Mouse (Mus musculus): ENCODE measurements around the gene Foxk1. TPM values are rescaled to one million over a fixed set of nuclear protein-coding genes. Genes with fewer than 3 reads are reported as not detected.

Gene Foxk1
- total and polyA plus RNA-seq, 2 experiments from 2014 or later: 7.1 to 30.0 TPM

GRCm38 (mm10) chr5:142426476-142426875, 25.2 kb downstream of the Foxk1 start:
- DNase-seq (ENCODE audit: low spot score) (no peak), ATAC-seq (ENCODE audit: low FRiP score) (no peak)
- no peak for TF ChIP-seq CTCF (IDR thresholded peaks at IDR 0.05)
- peaks cover 4% of the 10 kb centered on the region; the same call in 1 of the 2 replicates for H3K36me3 ChIP-seq (ENCODE audit: insufficient read depth, low read length)
- no peaks in the 10 kb centered on the region for H3K27me3 ChIP-seq (ENCODE audit: insufficient read depth, low read length)
- no peak overlapping the region for H3K4me2 ChIP-seq (ENCODE audit: low read depth, low read length, poor library complexity, severe bottlenecking)
- 75% methylated on average over 2 of the region's 2 CpGs for WGBS
- H3K27ac ChIP-seq (ENCODE audit: low read depth, low read length): no peak overlapping the region
- H3K4me1 ChIP-seq (ENCODE audit: insufficient read depth, low read length): no peaks in the 10 kb centered on the region
- H3K4me3 ChIP-seq (ENCODE audit: low read depth, low read length): no peak overlapping the region
- H3K9ac ChIP-seq (replicated peaks; ENCODE audit: low read length, poor library complexity, severe bottlenecking): no peak overlapping the region
- no peaks in the 10 kb centered on the region for H3K9me3 ChIP-seq (ENCODE audit: low read length)

GRCm38 (mm10) chr5:142427876-142428275, 26.6 kb downstream of the Foxk1 start:
- H3K27ac ChIP-seq (ENCODE audit: low read depth, low read length): no peak overlapping the region
- H3K4me3 ChIP-seq (ENCODE audit: low read depth, low read length): no peak overlapping the region
- DNase-seq (ENCODE audit: low spot score): no peak
- H3K36me3 ChIP-seq (ENCODE audit: insufficient read depth, low read length): no peaks in the 10 kb centered on the region
- no peak for ATAC-seq (ENCODE audit: low FRiP score)
- WGBS: 40% methylated on average over 10 of the region's 10 CpGs
- no peaks in the 10 kb centered on the region for H3K4me1 ChIP-seq (ENCODE audit: insufficient read depth, low read length)
- no peak overlapping the region for H3K4me2 ChIP-seq (ENCODE audit: low read depth, low read length, poor library complexity, severe bottlenecking)
- no peak overlapping the region for H3K9ac ChIP-seq (replicated peaks; ENCODE audit: low read length, poor library complexity, severe bottlenecking)
- no peaks in the 10 kb centered on the region for H3K9me3 ChIP-seq (ENCODE audit: low read length)
- no peak for TF ChIP-seq CTCF (IDR thresholded peaks at IDR 0.05)
- no peaks in the 10 kb centered on the region for H3K27me3 ChIP-seq (ENCODE audit: insufficient read depth, low read length)

GRCm38 (mm10) chr5:142428691-142429090, 27.4 kb downstream of the Foxk1 start:
- Histone ChIP-seq H3K4me1 (ENCODE audit: insufficient read depth, low read length) (no peaks in the 10 kb centered on the region), H3K9me3 (ENCODE audit: low read length) (no peaks in the 10 kb centered on the region), H3K4me2 (ENCODE audit: low read depth, low read length, poor library complexity, severe bottlenecking) (no peak overlapping the region), H3K27me3 (ENCODE audit: insufficient read depth, low read length) (no peaks in the 10 kb centered on the region), H3K36me3 (ENCODE audit: insufficient read depth, low read length) (no peaks in the 10 kb centered on the region), H3K9ac (replicated peaks; ENCODE audit: low read length, poor library complexity, severe bottlenecking) (no peak overlapping the region), H3K4me3 (ENCODE audit: low read depth, low read length) (no peak overlapping the region), H3K27ac (ENCODE audit: low read depth, low read length) (no peak overlapping the region)
- DNase-seq (ENCODE audit: low spot score): no peak
- TF ChIP-seq CTCF (IDR thresholded peaks at IDR 0.05): no peak
- ATAC-seq (ENCODE audit: low FRiP score): no peak
- WGBS: 71% methylated on average over 6 of the region's 6 CpGs

- no peak for TF ChIP-seq CTCF (IDR thresholded peaks at IDR 0.05)
- Histone ChIP-seq H3K4me2 (ENCODE audit: low read depth, low read length, poor library complexity, severe bottlenecking) (no peak overlapping the region), H3K36me3 (ENCODE audit: insufficient read depth, low read length) (peaks cover 8% of the 10 kb centered on the region), H3K9me3 (ENCODE audit: low read length) (no peaks in the 10 kb centered on the region), H3K9ac (replicated peaks; ENCODE audit: low read length, poor library complexity, severe bottlenecking) (no peak overlapping the region), H3K4me3 (ENCODE audit: low read depth, low read length) (no peak overlapping the region), H3K27me3 (ENCODE audit: insufficient read depth, low read length) (no peaks in the 10 kb centered on the region), H3K4me1 (ENCODE audit: insufficient read depth, low read length) (no peaks in the 10 kb centered on the region), H3K27ac (ENCODE audit: low read depth, low read length) (no peak overlapping the region)
- 73% methylated on average over 12 of the region's 12 CpGs for WGBS
- ATAC-seq (ENCODE audit: low FRiP score): no peak
- DNase-seq (ENCODE audit: low spot score): no peak
These were observed 29.7 kb downstream of the Foxk1 start for GRCm38 (mm10) chr5:142431029-142431428.

GRCm38 (mm10) chr5:142431811-142432434, 30.6 kb downstream of the Foxk1 start:
- no peak for TF ChIP-seq CTCF (IDR thresholded peaks at IDR 0.05)
- no peak for DNase-seq (ENCODE audit: low spot score)

GRCm38 (mm10) chr5:142432695-142433094, 31.4 kb downstream of the Foxk1 start:
- DNase-seq (ENCODE audit: low spot score) (no peak), ATAC-seq (ENCODE audit: low FRiP score) (no peak)
- H3K4me3 ChIP-seq (ENCODE audit: low read depth, low read length): no peak overlapping the region
- no peaks in the 10 kb centered on the region for H3K4me1 ChIP-seq (ENCODE audit: insufficient read depth, low read length)
- TF ChIP-seq CTCF (IDR thresholded peaks at IDR 0.05): no peak
- no peak overlapping the region for H3K4me2 ChIP-seq (ENCODE audit: low read depth, low read length, poor library complexity, severe bottlenecking)
- H3K36me3 ChIP-seq (ENCODE audit: insufficient read depth, low read length): peaks cover 10% of the 10 kb centered on the region
- no peaks in the 10 kb centered on the region for H3K9me3 ChIP-seq (ENCODE audit: low read length)
- 77% methylated on average over 4 of the region's 4 CpGs for WGBS
- H3K27ac ChIP-seq (ENCODE audit: low read depth, low read length): no peak overlapping the region
- no peak overlapping the region for H3K9ac ChIP-seq (replicated peaks; ENCODE audit: low read length, poor library complexity, severe bottlenecking)
- H3K27me3 ChIP-seq (ENCODE audit: insufficient read depth, low read length): no peaks in the 10 kb centered on the region

More at GRCm38 (mm10) chr5:142431811-142432434, 30.6 kb downstream of the Foxk1 start:
- H3K9ac ChIP-seq (replicated peaks; ENCODE audit: low read length, poor library complexity, severe bottlenecking): no peak overlapping the region
- H3K27ac ChIP-seq (ENCODE audit: low read depth, low read length): no peak overlapping the region
- H3K36me3 ChIP-seq (ENCODE audit: insufficient read depth, low read length): peaks cover 10% of the 10 kb centered on the region
- H3K27me3 ChIP-seq (ENCODE audit: insufficient read depth, low read length): no peaks in the 10 kb centered on the region
- H3K4me3 ChIP-seq (ENCODE audit: low read depth, low read length): no peak overlapping the region
- H3K4me1 ChIP-seq (ENCODE audit: insufficient read depth, low read length): no peaks in the 10 kb centered on the region
- H3K4me2 ChIP-seq (ENCODE audit: low read depth, low read length, poor library complexity, severe bottlenecking): no peak overlapping the region
- WGBS: 77% methylated on average over 9 of the region's 9 CpGs
- H3K9me3 ChIP-seq (ENCODE audit: low read length): no peaks in the 10 kb centered on the region
- no peak for ATAC-seq (ENCODE audit: low FRiP score)

Data from midbrain, postnatal 0 days (tissue).